Mouse (Mus musculus) right cerebral cortex, postnatal 36 days (tissue): ENCODE data around the gene Lonp2.
A peak's percentile ranks its signal among the peaks of the same experiment; 100 is the strongest.

Experiments
- DNase-seq, 2 experiments: peaks; one replicate each; pipeline ENCODE4 v3.0.0; 2022; ENCODE audit warnings: low spot score in 2 of 2, mixed read lengths in 1 of 2

Gene Lonp2

DNA sequence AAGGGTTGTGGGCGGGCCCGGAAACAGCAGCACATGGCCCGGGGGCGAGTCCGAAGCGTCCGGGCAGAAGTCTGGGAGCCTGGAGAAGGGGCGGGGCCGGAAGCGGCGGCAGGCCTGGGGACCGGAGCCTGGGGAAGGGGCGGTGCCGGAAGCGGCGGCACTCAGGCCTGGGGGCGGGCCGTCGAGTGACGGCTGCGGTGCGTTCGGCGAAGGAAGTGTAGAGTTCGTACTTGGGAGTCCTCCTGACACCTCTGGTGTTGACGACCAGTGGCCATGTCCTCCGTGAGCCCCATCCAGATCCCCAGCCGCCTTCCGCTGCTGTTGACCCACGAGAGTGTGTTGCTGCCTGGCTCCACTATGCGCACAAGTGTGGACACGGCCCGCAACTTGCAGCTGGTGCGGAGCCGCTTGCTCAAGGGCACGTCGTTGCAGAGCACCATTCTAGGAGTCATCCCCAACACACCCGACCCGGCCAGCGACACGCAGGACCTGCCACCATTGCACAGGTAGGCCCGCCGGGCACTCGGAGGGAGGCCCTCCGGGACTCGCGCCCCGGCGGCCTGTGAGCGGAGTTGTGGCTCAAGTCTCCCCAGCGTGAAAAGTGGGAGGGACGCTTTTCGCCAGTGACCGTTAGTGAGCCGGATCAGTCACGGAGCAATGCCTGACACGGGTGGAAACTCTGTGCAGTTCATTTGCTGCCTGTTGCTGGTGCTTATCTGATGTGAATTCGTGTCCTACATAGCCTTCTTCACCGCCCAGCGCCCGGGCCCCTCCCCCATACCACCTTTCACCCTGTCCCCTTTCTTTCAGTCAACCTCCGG, at the start of gene Lonp2:
Lonp2 (plus strand) TSS at position 133 of the 821 bp plus-strand sequence.
- DNase-seq: peak; percentile 97

DNA sequence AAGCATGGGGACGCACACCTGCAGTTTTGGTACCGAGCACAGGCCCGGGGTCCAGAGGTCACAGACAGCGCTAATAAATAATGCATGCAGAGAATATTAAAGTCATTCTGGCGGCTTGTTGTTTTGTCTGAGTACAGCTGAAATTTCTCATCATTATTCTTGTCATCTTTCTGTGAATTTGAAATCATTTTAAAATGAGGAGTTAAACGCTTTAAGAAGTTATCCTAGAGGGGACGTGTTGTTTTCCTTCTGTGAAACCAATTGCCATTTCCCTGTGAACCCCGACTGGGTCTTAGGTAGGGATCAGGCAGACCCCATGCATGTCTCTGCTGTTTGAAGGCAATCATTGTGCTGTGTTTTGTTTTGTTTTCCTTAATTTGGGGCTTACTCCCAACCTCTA, 46.3 kb upstream of the Lonp2 start:
- no peak for DNase-seq

DNA sequence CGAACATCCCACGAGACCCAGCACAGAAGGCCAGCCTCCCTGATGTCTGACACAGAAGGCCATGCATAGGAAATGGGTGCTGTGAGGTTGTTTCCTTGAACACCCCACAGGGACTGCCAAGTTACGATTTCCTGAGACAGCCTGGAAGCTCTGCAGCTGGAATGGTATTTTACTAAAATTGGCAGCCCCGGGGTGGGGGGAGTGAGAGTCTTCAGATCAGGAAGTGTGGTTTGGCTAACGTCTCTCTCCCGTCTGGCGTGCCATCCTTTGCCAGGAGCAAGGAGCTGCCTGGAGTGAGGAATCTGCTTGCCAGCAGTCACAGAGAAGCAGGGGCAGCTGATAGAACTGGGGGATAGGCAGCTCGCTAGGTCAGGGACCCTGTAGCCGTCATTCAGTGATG, 45.8 kb upstream of the Lonp2 start:
- DNase-seq: peak; percentile 67

DNA sequence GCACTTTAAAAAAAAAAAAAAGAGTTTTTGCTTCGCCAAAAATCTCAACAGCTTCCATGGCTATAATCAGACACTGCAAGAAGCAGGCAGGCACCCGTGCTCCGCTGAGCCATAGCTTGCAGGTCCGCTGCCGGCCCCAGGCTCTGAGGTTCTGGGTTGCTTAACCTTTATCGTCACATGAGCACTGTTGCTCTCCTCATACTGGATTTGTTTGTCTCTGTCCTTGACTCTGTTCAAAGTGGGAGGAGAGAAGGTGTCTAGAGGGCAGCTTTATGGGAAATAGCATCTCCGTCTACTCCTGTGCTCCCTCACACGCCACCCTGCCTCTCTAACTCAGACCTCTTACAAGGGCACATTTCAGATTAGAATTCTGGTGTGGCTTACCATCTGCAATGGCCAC, 45.1 kb upstream of the Lonp2 start:
- DNase-seq: no peak

GRCm38 (mm10) chr8:86580458-86580857, 43.4 kb upstream of the Lonp2 start, which contains the start of gene Abcc12:
TSS of gene Abcc12 (minus strand) at chr8:86580686.
- DNase-seq: no peak

DNA sequence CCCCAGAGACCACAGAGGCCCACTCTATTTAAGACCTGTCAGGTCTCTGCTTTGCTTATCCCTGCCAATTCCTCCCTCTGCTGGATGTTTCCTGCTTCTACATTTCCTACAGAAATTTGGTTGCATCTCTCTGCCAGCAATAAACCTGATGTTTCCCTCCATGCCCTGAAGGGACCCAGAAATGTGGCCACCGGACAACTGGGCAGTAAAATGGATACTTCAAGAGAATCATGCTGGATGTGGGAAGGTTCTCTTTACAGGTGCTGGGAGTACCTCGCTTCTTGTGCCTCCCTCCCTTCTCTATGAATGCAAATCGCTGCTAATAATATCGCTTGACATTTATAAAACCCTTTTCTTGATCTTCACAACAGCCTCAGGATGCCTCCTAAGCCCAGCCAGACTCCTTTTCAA, 41.9 kb upstream of the Lonp2 start:
- no peak for DNase-seq

- DNase-seq: peak; percentile 64 to 68
Measured at GRCm38 (mm10) chr8:86585118-86585517, 38.7 kb upstream of the Lonp2 start.

DNA sequence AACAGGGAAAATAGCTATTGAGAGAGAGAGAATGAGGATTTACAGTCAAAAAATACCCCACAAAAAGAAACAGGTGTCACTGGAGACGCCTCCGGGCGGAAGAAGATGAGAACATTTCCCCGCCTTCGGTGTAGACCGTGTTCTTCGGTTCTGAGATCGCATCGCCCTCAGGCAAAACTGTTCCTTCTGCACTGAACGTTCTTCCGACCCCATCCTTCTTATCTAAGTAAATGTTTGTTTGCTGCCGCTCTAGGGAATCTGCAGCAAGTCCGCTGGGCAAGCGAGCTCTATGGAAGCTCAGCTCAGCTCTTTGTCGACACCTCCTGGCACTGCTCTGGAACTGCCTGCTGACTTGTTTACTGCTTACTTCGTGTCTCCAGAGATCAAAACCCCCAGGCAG, 38.3 kb upstream of the Lonp2 start:
- DNase-seq: peak; percentile 64 to 68

GRCm38 (mm10) chr8:86586058-86586457, 37.8 kb upstream of the Lonp2 start:
- DNase-seq: no peak

DNA sequence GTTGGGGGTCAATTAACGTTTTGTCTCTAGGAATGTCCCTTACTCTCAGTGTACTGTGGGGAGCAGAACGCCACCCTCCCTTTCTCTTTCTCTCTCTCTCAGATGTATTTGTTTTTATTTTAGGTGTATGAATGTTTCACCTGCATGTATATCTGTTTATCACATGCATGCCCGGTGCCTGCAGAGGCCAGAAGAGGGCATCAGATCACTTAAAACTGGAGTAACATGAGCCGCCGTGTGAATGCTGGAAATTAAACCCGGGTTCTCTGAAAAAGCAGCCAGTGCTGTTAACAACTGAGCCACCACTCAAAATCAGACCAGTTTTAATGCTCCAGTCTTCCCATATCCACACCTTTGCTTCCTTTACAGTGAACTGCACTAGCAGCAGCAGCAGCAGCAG, 37.2 kb upstream of the Lonp2 start:
- DNase-seq: no peak

- no peak for DNase-seq
Measured at GRCm38 (mm10) chr8:86588338-86588737, 35.5 kb upstream of the Lonp2 start.

DNA sequence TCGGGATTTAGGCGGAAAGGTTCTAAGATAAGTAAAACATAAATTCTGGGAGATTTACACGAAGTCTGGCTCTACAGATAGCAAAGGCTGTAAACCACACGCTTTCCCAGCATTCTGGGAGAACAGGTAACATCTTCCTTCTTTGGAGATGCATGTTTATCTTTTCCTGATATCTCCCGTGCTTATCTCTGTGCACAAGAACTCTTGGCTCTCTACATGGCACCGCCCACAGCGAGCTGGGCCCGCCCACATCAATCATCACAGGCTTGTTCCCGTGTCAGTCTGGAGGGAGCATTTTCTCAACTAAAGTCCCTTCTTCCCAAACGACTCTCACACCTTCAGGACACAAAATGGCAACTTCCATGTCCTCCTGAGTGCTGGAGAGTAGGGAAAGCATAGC, 30.7 kb upstream of the Lonp2 start:
- no peak for DNase-seq

DNA sequence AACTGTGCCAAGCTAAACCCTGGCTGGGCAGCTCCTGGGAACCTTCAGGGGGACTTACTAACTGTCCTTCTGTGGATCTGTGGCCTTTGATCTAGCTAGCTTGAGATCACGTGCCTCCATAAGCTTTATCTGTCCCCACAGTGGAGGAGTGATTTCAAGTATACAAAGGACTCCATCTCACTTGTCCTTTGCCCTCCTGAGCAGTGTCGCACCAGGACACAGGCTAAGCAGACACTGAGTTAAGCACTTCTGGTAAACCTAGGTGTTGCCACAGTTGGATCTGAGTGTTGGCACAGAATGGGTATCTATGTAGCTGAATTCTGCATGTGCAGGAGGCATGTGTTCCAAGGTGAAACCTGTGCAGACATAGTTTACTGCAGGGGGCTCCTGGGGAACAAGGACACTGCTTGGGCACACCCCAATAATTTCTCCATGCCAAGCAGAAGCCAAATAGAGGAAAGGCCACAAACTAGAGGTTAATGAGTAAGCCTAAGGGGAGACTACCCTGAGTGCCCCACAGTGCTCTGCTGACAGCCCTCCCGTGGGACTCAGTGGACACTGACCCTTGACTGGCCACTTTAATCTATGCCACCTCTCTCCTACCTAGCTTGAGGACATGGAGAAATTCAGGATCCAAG, 29.6 kb upstream of the Lonp2 start:
- no peak for DNase-seq

GRCm38 (mm10) chr8:86595671-86596070, 28.2 kb upstream of the Lonp2 start:
- DNase-seq: no peak

GRCm38 (mm10) chr8:86597681-86598080, 26.2 kb upstream of the Lonp2 start:
- DNase-seq: no peak

DNA sequence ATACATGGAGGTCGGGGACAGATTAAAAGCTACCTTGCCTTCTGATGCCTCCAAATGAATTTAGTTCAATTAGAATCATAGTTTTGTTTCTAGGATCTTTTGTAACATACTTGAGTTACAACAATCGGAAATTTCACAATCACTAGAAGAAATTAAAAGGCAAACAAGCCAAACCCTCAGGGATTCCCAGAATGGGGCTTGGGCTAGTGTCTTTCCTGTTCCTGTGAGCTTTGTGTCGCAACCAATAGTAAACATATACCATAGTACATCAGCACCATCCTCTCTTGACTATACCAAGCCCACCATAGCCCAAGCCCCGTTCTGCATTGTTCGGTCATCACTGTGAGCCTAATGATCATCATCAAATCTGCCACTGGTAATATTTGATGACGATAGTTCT, 24.5 kb upstream of the Lonp2 start:
- DNase-seq: no peak

DNA sequence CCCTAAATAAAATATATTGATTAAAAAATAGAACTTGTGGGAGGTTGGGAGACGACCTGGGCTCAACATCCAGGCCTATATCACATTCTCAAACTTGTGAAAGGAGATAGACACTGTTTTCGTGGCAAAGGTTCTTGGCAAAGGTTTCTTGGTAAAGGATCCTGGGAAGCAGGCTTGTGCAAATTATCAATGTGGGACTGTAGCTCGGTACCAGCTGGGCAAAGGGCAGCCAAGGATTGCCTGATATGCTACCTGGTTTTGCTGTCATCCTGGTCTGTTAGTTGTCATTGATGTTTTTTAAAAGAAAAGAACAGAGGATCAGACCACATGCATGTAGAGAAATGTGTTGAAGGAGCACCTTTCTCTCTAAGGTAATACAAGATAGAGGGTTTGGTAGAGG, 23.5 kb upstream of the Lonp2 start:
- no peak for DNase-seq

DNA sequence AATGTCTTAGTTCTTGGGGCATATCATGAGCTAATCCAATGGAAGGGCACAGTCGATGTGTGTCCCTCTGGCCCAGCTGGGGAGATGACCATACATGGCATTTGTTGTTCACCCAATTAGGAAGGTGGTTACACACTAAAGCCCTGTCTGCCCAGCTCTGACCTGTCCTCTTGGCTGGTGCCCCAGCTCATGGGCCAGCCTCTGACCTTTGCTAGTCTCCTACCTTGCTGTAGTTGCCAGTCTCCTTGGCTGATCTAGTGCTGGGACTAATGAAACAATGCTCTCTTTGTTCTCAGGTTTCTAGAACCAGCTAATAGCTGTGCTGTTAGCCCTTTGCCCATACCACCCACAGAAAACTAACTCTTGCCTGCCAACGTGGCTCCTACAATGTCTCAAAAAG, 20.7 kb upstream of the Lonp2 start:
- DNase-seq: no peak

- no peak for DNase-seq
Measured at GRCm38 (mm10) chr8:86604676-86605075, 19.2 kb upstream of the Lonp2 start.

DNA sequence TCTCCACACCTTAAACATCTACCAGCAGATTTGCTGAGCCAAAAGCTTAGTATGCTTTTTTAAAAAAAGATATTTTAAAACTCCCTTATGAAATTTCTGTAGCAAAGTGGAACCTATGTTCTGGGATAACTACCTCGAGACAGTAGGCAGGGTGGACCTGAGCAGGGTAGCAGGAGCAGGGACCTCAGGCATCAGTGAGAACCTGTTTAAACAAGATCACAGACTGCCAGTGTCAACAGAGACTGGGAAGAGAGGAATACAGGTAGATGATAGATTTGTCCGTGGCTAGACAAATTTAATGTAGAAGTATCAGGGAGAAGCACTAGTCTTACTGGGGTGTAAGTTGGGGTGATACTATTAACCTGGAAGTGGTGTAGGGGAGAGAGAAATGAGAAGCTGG, 10.0 kb upstream of the Lonp2 start:
- no peak for DNase-seq

- no peak for DNase-seq
Measured at GRCm38 (mm10) chr8:86615095-86615769, 8.6 kb upstream of the Lonp2 start.

- DNase-seq: no peak
Measured at GRCm38 (mm10) chr8:86617759-86618387, 6.0 kb upstream of the Lonp2 start.
